Mouse (Mus musculus) heart, embryonic 12.5 days (tissue): ENCODE results near the gene Lpar6. TPM values are rescaled to one million over a fixed set of nuclear protein-coding genes. Genes with fewer than 3 reads are reported as not detected.

Experiments used
- ATAC-seq: fragments of 200-750 bp; cut with Nextera tagmentation; 2 replicates; pipeline ENCODE4 v1.8.0; 2017; ENCODE audit warnings: moderate TSS enrichment, moderate library complexity; ENCODE audit not compliant: insufficient number of reproducible peaks, low FRiP score
- H3K27ac ChIP-seq: fragments of 300-500 bp; sonication (generic); 2 replicates; pipeline ENCODE4 v1.5.1; 2016; ENCODE audit warnings: mild to moderate bottlenecking, moderate library complexity; ENCODE audit not compliant: poor library complexity, severe bottlenecking
- H3K27me3 ChIP-seq: fragments of 300-500 bp; sonication (generic); replicated peaks from 2 replicates; pipeline ENCODE4 v1.6.1; 2016; ENCODE audit warnings: mild to moderate bottlenecking, moderate library complexity
- H3K36me3 ChIP-seq: fragments of 300-500 bp; sonication (generic); 2 replicates; pipeline ENCODE4 v1.6.1; 2016; ENCODE audit warnings: mild to moderate bottlenecking, moderate library complexity
- H3K4me1 ChIP-seq: fragments of 300-500 bp; sonication (generic); replicated peaks from 2 replicates; pipeline ENCODE4 v1.6.1; 2016; ENCODE audit warnings: mild to moderate bottlenecking
- H3K4me2 ChIP-seq: fragments of 300-500 bp; sonication (generic); 2 replicates; pipeline ENCODE4 v1.6.1; 2016; ENCODE audit warnings: mild to moderate bottlenecking, moderate library complexity
- H3K4me3 ChIP-seq: fragments of 300-500 bp; sonication (generic); 2 replicates; pipeline ENCODE4 v1.5.1; 2016; ENCODE audit warnings: mild to moderate bottlenecking
- H3K9ac ChIP-seq: fragments of 300-500 bp; sonication (generic); 2 replicates; pipeline ENCODE4 v1.6.1; 2016; ENCODE audit warnings: mild to moderate bottlenecking, moderate library complexity
- H3K9me3 ChIP-seq: fragments of 300-500 bp; sonication (generic); replicated peaks from 2 replicates; pipeline ENCODE4 v1.6.1; 2016; ENCODE audit warnings: mild to moderate bottlenecking, moderate library complexity
- WGBS: fragments of 180-500 bp; shearing (Covaris S2); methylation state at CpG from one replicate; pipeline ENCODE4 v1.1.7; 2016; 5-methylcytosine and 5-hydroxymethylcytosine counted together
- polyA plus RNA-seq: library from polyadenylated mRNA; unstranded; fragments of >200 nt; fragmentation: Nextera tagmentation; extraction: Ambion mirVana; gene quantifications from 2 replicates; pipeline ENCODE4 v1.2.1, GENCODE M21; 2016

Lpar6 gene
- polyA plus RNA-seq = 8.1 and 9.1 TPM in 2 replicates

DNA sequence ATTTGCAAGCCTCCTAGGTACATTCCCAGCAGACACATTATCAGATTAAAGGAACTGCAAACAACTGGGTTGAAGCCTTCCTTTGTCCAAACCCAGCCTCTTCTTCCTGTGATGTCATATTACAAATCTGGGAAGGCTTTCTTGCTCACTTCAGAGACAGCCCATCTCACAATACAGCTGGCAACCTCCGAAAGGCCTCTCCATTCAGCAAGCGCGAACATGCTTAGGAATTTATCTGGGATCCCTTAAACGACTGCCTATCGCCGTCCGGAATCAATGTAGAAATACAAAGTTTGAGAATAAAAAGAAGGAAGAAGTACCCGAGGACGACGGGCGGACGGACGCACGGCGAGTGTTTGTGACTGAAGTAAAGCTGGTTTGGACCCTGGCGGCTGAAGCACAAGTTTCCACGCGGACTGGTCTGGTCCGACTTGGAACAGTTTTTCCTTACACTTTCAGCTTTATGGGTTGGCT, at the start of gene Lpar6:
Lpar6 (plus strand) TSS at position 48 of the 474 bp plus-strand sequence.
- WGBS = under 1% methylated on average over 19 of the region's 19 CpGs
- Histone ChIP-seq H3K36me3 (0 out of 2 replicates have a peak, but pooled peaks cover 2% of the 10 kb centered on the region), H3K9ac (peak within 1 kb of the TSS; percentile 82), H3K4me3 (peak within 1 kb of the TSS; percentile 62), H3K4me2 (peak within 1 kb of the TSS; percentile 65), H3K27me3 (no peaks in the 10 kb centered on the region), H3K9me3 (no peaks in the 10 kb centered on the region), H3K4me1 (peaks cover 16% of the 10 kb centered on the region), H3K27ac (peak within 1 kb of the TSS; percentile 91)
- peak; percentile 82 for ATAC-seq

GRCm38 (mm10) chr14:73199058-73199457, 38.6 kb upstream of the Lpar6 start:
- no peak overlapping the region for H3K27ac ChIP-seq
- H3K9me3 ChIP-seq = no peaks in the 10 kb centered on the region
- H3K4me1 ChIP-seq = peaks cover 7% of the 10 kb centered on the region
- no peaks in the 10 kb centered on the region for H3K27me3 ChIP-seq
- no peak for ATAC-seq
- no peak overlapping the region for H3K4me3 ChIP-seq
- H3K36me3 ChIP-seq = peaks cover 15% of the 10 kb centered on the region
- no peak overlapping the region for H3K9ac ChIP-seq
- no peak overlapping the region for H3K4me2 ChIP-seq
- WGBS = 71% methylated on average over 5 of the region's 5 CpGs

DNA sequence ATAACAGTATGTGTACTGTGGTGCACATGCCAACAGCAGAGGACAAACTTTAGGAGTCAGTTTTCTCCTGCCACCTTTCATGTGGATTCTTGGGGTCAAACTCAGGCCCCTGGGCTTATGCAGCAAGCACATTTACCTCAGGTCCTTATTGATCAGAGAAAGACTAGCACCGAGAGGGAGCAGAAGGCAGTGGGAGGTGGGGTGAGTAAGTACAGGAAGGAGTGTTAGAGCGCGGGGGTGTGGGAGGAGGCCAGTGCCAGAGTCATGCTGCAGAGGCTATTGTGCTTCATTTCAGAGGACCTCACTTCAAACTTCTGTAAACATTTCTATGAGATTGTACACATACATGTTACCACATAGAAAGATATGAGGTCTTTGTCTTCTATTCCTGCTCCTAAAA, 36.2 kb upstream of the Lpar6 start:
- H3K27ac ChIP-seq = no peak overlapping the region
- peaks cover 10% of the 10 kb centered on the region for H3K4me1 ChIP-seq
- peaks cover 9% of the 10 kb centered on the region; the same call in 1 of the 2 replicates for H3K36me3 ChIP-seq
- no peak overlapping the region for H3K9ac ChIP-seq
- H3K27me3 ChIP-seq = no peaks in the 10 kb centered on the region
- H3K4me2 ChIP-seq = no peak overlapping the region
- H3K4me3 ChIP-seq = no peak overlapping the region
- 39% methylated on average over 3 of the region's 3 CpGs for WGBS
- H3K9me3 ChIP-seq = no peaks in the 10 kb centered on the region
- ATAC-seq = no peak; the same call in 1 of the 2 replicates

- no peak overlapping the region for H3K4me3 ChIP-seq
- H3K36me3 ChIP-seq = no peaks in the 10 kb centered on the region
- WGBS = 48% methylated on average over 3 of the region's 3 CpGs
- no peaks in the 10 kb centered on the region for H3K9me3 ChIP-seq
- H3K27ac ChIP-seq = no peak overlapping the region
- H3K4me2 ChIP-seq = no peak overlapping the region
- ATAC-seq = no peak
- peaks cover 6% of the 10 kb centered on the region for H3K4me1 ChIP-seq
- H3K9ac ChIP-seq = no peak overlapping the region
- no peaks in the 10 kb centered on the region for H3K27me3 ChIP-seq
Measured at GRCm38 (mm10) chr14:73204016-73204415, 33.7 kb upstream of the Lpar6 start.

DNA sequence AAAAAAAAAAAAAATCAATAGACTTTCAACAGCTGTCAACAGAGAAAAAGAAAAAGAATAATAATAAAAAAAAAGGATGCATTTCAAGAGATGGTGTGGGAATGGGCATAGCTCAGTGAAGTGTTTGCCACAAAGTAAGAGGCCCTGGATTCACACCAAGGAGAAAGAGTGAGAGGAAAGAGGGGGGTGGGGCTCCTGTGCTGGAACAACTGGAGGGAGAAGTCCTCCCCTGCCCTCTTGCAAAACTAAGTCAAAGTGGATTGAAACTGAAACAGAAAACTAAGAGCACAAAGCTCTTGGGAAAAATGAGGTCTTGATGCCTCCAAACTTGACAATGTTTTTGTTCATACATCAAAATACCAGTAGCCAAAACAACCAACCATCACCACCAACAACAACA, 28.4 kb upstream of the Lpar6 start:
- no peaks in the 10 kb centered on the region for H3K27me3 ChIP-seq
- ATAC-seq = no peak
- peaks cover 2% of the 10 kb centered on the region for H3K36me3 ChIP-seq
- no peak overlapping the region for H3K4me3 ChIP-seq
- peaks cover 2% of the 10 kb centered on the region; the same call in 1 of the 2 replicates for H3K4me1 ChIP-seq
- H3K9me3 ChIP-seq = no peaks in the 10 kb centered on the region
- no peak overlapping the region for H3K9ac ChIP-seq
- H3K4me2 ChIP-seq = no peak overlapping the region
- H3K27ac ChIP-seq = no peak overlapping the region

DNA sequence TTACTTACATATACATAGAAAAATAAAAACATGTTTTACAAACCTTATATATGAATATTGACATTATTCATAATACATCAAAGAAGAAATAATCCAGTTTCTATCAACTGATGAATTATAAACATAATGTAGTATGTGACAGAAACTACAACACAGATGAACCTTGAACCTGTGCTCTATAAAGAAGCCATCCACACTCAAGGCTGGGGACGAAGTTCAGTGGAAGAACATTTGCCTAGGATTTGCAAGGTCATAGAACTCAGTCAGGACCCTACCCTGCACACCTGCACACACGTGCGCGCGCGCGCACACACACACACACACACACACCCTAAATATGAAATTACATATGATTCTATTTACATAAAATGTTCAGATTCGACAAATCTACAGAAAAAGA, 27.5 kb upstream of the Lpar6 start:
- Histone ChIP-seq H3K4me3 (no peak overlapping the region), H3K27me3 (no peaks in the 10 kb centered on the region), H3K9me3 (no peaks in the 10 kb centered on the region), H3K9ac (no peak overlapping the region), H3K36me3 (peaks cover 7% of the 10 kb centered on the region), H3K4me1 (no peaks in the 10 kb centered on the region), H3K4me2 (no peak overlapping the region), H3K27ac (no peak overlapping the region)
- no peak for ATAC-seq
- 91% methylated on average over 8 of the region's 8 CpGs for WGBS

DNA sequence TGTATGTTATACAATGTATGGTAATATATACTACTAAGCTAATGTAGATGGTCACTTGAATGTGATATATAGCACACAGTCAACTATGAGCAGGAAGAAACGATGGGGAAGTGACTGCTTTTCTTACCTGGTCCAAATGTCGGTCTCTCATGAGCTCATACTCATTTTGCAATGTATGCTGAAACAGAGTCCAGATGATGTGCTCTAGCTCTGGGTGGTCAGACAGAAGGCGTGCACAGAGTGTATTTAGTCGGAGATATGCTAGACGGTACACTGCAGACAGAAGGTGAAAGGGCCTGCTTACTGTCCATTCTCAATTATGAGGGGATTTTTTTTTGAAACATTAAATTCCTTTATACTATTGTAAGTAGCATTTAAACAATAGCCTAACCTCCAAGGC, 26.2 kb upstream of the Lpar6 start:
- whole genome bisulfite sequencing = 77% methylated on average over 5 of the region's 5 CpGs
- ATAC-seq = no peak
- H3K27ac ChIP-seq = no peak overlapping the region

GRCm38 (mm10) chr14:73217062-73217461, 20.6 kb upstream of the Lpar6 start:
- no peak overlapping the region for H3K4me2 ChIP-seq
- no peak overlapping the region for H3K9ac ChIP-seq
- no peaks in the 10 kb centered on the region for H3K27me3 ChIP-seq
- no peaks in the 10 kb centered on the region for H3K4me1 ChIP-seq
- H3K9me3 ChIP-seq = no peaks in the 10 kb centered on the region
- H3K27ac ChIP-seq = no peak overlapping the region
- peaks cover 8% of the 10 kb centered on the region for H3K36me3 ChIP-seq
- WGBS = 71% methylated on average over 1 of the region's 1 CpGs
- no peak overlapping the region for H3K4me3 ChIP-seq
- ATAC-seq = no peak

More for the DNA sequence above, 26.2 kb upstream of the Lpar6 start:
- Histone ChIP-seq H3K4me1 (no peaks in the 10 kb centered on the region), H3K4me2 (no peak overlapping the region), H3K27me3 (no peaks in the 10 kb centered on the region), H3K36me3 (peaks cover 8% of the 10 kb centered on the region), H3K4me3 (no peak overlapping the region), H3K9me3 (no peaks in the 10 kb centered on the region), H3K9ac (no peak overlapping the region)

- Histone ChIP-seq H3K4me3 (no peak overlapping the region), H3K27me3 (no peaks in the 10 kb centered on the region), H3K4me1 (peaks cover 4% of the 10 kb centered on the region), H3K9me3 (no peaks in the 10 kb centered on the region), H3K27ac (no peak overlapping the region), H3K9ac (no peak overlapping the region), H3K4me2 (no peak overlapping the region), H3K36me3 (no peaks in the 10 kb centered on the region)
- 85% methylated on average over 9 of the region's 9 CpGs for WGBS
- no peak for ATAC-seq
Measured at GRCm38 (mm10) chr14:73222316-73222970, 15.3 kb upstream of the Lpar6 start.

DNA sequence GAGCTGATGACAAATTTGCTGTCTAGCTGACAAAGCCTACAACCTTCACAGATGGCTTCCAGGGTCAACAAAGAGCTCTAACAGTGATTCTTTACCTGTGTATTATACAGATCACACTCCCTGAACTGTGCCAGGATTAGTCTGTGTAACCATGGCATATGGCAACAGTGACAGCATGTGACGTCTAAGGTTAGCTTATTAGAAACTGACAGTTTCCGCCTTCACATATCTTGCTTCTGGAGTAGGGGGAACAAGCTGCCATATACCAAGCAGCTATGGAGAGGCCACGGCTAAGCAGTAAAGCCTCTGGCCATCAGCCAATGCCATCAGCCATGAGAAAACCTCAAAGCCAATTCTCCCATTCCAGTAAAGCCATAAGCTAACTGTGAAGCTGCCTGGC, 11.3 kb upstream of the Lpar6 start:
- peak overlapping the region; percentile 26; the same call in 1 of the 2 replicates for H3K27ac ChIP-seq
- no peak overlapping the region for H3K4me3 ChIP-seq
- 0 out of 2 replicates have a peak, but pooled peaks cover 2% of the 10 kb centered on the region for H3K9me3 ChIP-seq
- 57% methylated on average over 3 of the region's 3 CpGs for WGBS
- H3K27me3 ChIP-seq = no peaks in the 10 kb centered on the region
- no peak for ATAC-seq
- peaks cover 8% of the 10 kb centered on the region for H3K4me1 ChIP-seq
- no peaks in the 10 kb centered on the region; the same call in 1 of the 2 replicates for H3K36me3 ChIP-seq
- no peak overlapping the region for H3K4me2 ChIP-seq
- H3K9ac ChIP-seq = no peak overlapping the region

DNA sequence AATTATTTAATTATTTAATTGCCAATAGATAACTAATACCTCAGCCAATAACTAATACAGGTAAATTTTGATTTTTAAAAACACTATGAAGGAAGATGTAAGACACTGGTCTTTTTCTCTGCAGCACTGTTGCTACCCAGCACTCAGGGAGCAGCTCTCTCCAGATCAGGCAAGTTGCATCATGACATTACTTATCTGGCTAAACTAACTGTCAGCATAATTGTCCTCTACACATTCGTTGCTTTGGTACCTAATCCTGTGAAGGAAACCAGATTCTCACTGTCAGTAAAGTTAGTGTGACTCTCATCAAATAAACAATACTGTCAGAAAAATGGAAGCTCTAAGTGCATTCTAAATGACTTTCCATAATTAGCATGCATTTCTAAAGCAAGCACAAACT, 10.8 kb upstream of the Lpar6 start:
- Histone ChIP-seq H3K9me3 (0 out of 2 replicates have a peak, but pooled peaks cover 2% of the 10 kb centered on the region), H3K4me3 (no peak overlapping the region), H3K27me3 (no peaks in the 10 kb centered on the region), H3K4me1 (peaks cover 13% of the 10 kb centered on the region), H3K27ac (no peak overlapping the region), H3K9ac (no peak overlapping the region), H3K36me3 (no peaks in the 10 kb centered on the region; the same call in 1 of the 2 replicates), H3K4me2 (no peak overlapping the region)
- no peak for ATAC-seq
- 2% methylated on average over 1 of the region's 1 CpGs for WGBS
